ENCODE assay signal across 9 mouse cellular contexts in genomic region chr2:115734850-115735249, GRCm38 (mm10).
"Had no signal": no experiment of that assay in that cellular context is flagged by ENCODE, and none has a peak within 500 bp of the region (broad histone marks: within the 10 kb centered on the region; RNA-seq: fewer than 3 reads in every experiment).

No protein-coding gene starts in this region.

- H3K9me3 ChIP-seq: limb, embryonic 13.5 days; midbrain, embryonic 12.5 days had no signal

- DNase-seq: left cerebral cortex, postnatal 4 days; lung, adult 18-20 months; right cerebral cortex, postnatal 25 days; thymus, adult 18-20 months; thymus, postnatal 14 days had no signal

- H3K4me2 ChIP-seq: limb, embryonic 13.5 days; midbrain, embryonic 12.5 days had no signal

- H3K4me3 ChIP-seq: limb, embryonic 13.5 days; midbrain, embryonic 12.5 days had no signal

- H3K4me1 ChIP-seq: midbrain, embryonic 12.5 days had no signal

- H3K27me3 ChIP-seq: midbrain, embryonic 12.5 days had no signal

- H3K9ac ChIP-seq: limb, embryonic 13.5 days; liver, embryonic 14.5 days; midbrain, embryonic 12.5 days had no signal

- ATAC-seq: intestine, embryonic 16.5 days had no signal

- H3K27ac ChIP-seq: limb, embryonic 13.5 days; liver, embryonic 14.5 days; midbrain, embryonic 12.5 days had no signal

- H3K36me3 ChIP-seq: limb, embryonic 13.5 days; midbrain, embryonic 12.5 days had no signal
